Mouse (Mus musculus): ENCODE measurements around the gene Tns3. TPM values are rescaled to one million over a fixed set of nuclear protein-coding genes. Genes with fewer than 3 reads are reported as not detected.

Gene Tns3
- polyA plus RNA-seq, 1 experiment from 2014 or later = 75.4 TPM

DNA sequence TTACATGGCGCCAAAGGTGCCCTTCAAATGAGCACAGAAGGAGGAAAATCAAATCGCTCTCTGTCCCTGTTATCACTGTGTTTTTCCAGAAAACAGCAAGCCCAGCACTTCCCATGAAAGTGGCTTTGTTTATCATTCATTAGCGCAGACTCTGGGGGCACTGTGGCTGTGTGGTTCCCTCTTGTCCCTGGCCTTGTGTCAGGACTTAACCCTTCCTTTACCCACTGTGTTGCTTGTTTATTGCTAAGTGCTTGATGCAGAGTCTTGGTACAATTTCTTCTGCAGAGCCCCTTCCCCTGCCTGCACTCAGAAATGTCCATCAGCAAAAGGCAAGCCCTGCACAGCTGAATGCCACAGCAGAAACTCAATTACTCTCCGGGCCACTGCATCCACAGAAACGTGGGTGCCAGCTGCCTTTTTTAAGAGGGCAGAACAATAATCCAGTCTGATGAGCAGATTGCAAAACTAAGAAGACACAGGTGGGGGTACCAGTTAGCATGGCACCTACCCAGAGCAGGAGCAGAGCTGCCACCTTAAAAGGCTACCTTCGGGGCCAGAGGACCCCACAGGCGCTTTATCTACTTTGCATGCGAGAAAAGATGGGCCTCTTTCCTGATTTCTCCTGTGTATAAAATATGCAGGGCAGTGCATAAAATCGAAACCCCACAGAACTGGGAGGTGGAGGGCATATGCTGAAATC is 207.6 kb downstream of the Tns3 start:
- in situ Hi-C loops (cut with MboI; ENCODE audit: low pct_unique_long_range_greater_than_20kb) = no loop called here
- DNase-seq (ENCODE audit: low read depth, low spot score) = no peak

DNA sequence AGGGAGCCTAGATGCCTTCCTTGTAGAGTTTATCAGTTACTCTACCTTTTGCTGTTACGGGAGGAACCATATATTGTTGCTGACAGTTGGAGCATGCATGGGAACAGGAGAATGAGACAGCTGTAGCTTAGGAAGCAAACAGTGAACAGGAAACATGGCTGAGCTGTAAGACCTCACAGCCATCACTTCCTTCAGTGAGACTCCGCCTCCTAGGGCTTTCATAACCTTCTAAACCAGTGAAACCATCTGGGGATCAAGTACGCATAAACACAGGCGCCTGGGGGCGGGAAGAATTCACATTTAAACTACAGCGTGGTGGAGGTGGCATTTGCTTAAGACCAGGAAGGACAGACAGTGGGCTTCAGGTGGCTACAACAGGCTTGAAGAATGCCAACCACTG is 208.7 kb downstream of the Tns3 start:
- DNase-seq (ENCODE audit: low read depth, low spot score) = no peak
- ATAC-seq = no peak
- H3K27me3 ChIP-seq = no peaks in the 10 kb centered on the region
- in situ Hi-C loops (cut with MboI; ENCODE audit: low pct_unique_long_range_greater_than_20kb) = no loop called here
- POLR2A ChIA-PET = no interaction called here
- no peak for TF ChIP-seq CTCF (IDR thresholded peaks at IDR 0.05)
- CTCF ChIA-PET = interaction anchor here (1.4 to 1.6 kb wide), 2 partner anchors 10 to 69 kb away, joined by 3 to 4 read pairs; no protein-coding TSS in a partner anchor

More for the DNA sequence above, 207.6 kb downstream of the Tns3 start:
- POLR2A ChIA-PET = no interaction called here
- no peak for TF ChIP-seq CTCF (IDR thresholded peaks at IDR 0.05)
- ATAC-seq = no peak
- CTCF ChIA-PET = interaction anchor here (1.4 kb wide), 1 partner anchor 11 kb away, joined by 3 read pairs; no protein-coding TSS in a partner anchor
- H3K27me3 ChIP-seq = no peaks in the 10 kb centered on the region

- H3K27me3 ChIP-seq = no peaks in the 10 kb centered on the region
- ChIA-PET CTCF (no interaction called here), POLR2A (no interaction called here)
- no peak for TF ChIP-seq CTCF (IDR thresholded peaks at IDR 0.05)
- DNase-seq (ENCODE audit: low read depth, low spot score) (no peak), ATAC-seq (no peak)
- in situ Hi-C loops (cut with MboI; ENCODE audit: low pct_unique_long_range_greater_than_20kb) = no loop called here
These were observed 211.1 kb downstream of the Tns3 start for GRCm38 (mm10) chr11:8453252-8453651.

DNA sequence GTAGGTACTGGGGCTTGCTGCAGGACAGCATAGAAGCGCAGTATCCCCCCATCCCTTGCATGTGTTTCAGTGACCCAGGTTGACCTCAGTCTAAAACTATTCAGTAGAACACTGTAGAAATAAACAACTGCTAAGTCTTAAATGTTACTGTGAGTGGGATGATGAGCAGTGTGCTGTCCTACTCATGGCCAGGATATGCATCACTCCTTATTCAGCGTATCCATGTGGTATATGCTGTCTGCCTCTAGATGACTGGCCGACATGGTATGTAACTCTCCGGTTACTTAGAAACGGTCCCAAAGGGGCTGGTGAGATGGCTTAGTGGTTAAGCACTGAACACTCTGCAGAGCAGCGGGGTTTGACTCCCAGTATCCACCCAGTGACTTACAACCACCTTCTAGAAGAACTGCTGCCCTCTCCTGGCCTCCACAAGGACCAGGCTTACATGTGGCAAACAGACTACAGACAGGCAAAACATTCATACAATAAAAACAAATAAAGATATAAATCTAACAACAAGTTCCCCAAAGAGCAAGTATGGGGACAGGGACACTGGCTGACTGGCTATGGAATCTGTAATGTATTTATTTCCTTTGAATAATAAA is 212.6 kb downstream of the Tns3 start:
- POLR2A ChIA-PET = no interaction called here
- DNase-seq (ENCODE audit: low read depth, low spot score) = no peak
- TF ChIP-seq CTCF (IDR thresholded peaks at IDR 0.05) = no peak
- in situ Hi-C loops (cut with MboI; ENCODE audit: low pct_unique_long_range_greater_than_20kb) = no loop called here
- peak; percentile 28 for ATAC-seq
- no peaks in the 10 kb centered on the region for H3K27me3 ChIP-seq
- CTCF ChIA-PET = interaction anchor here (1.4 kb wide), 1 partner anchor 11 kb away, joined by 3 read pairs; no protein-coding TSS in a partner anchor

DNA sequence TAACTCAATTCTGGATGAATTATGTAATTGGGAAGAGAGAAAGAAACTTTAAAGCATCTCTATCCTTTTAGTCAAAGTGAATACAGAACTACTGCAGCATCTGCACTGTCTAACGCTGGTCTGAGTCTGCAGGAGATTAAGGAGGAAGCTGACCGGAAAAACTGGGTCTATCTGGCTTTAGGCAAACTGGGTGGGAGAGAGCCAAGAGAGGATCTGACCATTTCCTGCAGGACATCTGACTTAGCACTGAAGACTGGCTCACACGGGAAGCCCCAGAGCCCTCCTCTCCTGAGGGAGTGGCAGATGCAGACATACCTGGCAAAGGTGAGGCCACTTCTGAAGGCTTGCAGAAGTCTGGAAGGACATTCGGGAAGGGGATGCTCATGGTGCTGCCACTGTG is 213.8 kb downstream of the Tns3 start:
- ATAC-seq = no peak
- no peaks in the 10 kb centered on the region for H3K27me3 ChIP-seq
- POLR2A ChIA-PET = interaction anchor here (0.6 kb wide), 1 partner anchor 13 kb away, joined by 4 read pairs; no protein-coding TSS in a partner anchor
- in situ Hi-C loops (cut with MboI; ENCODE audit: low pct_unique_long_range_greater_than_20kb) = no loop called here
- DNase-seq (ENCODE audit: low read depth, low spot score) = no peak
- CTCF ChIA-PET = no interaction called here
- no peak for TF ChIP-seq CTCF (IDR thresholded peaks at IDR 0.05)

DNA sequence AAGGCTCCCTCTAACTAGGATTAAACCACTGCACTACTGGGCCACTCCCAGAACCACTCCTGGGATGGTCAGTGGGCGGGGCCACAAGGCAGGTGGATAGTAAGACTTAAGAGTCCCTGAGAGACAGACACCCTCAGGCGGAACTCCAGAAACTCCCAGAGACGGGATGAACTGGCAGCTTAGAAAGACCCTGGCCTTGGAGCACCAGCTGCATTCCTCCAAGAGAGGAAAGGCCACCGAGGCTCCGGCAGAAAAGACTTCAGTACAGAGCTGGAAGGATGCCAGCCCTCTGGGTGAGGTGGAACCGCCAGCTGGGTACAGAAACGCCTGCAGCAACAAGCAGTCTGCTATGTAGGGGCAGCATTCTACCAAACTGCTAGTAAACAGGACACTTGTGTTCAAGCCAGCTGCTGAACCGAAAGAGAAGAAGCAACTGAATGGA is 218.4 kb downstream of the Tns3 start:
- in situ Hi-C loops (cut with MboI; ENCODE audit: low pct_unique_long_range_greater_than_20kb) = loop anchor here (25.0 kb wide), 1 partner anchor 216 kb away; the partner anchor contains the start of gene Tns3
- no peak for DNase-seq (ENCODE audit: low read depth, low spot score)

GRCm38 (mm10) chr11:8444759-8445422 is 219.4 kb downstream of the Tns3 start:
- in situ Hi-C loops (cut with MboI; ENCODE audit: low pct_unique_long_range_greater_than_20kb) = loop anchor here (25.0 kb wide), 1 partner anchor 217 kb away; the partner anchor contains the start of gene Tns3
- no peak for DNase-seq (ENCODE audit: low read depth, low spot score)
- ChIA-PET CTCF (interaction anchor here (0.9 to 8.4 kb wide), 6 partner anchors 8 to 40 kb away, joined by 3 to 64 read pairs (median 8); no protein-coding TSS in a partner anchor), POLR2A (interaction anchor here (1.0 to 3.3 kb wide), 5 partner anchors 9 to 23 kb away, joined by 3 to 18 read pairs (median 6); no protein-coding TSS in a partner anchor)
- no peak for TF ChIP-seq CTCF (IDR thresholded peaks at IDR 0.05)
- no peaks in the 10 kb centered on the region for H3K27me3 ChIP-seq
- peak; percentile 25 for ATAC-seq

More for the DNA sequence above, 218.4 kb downstream of the Tns3 start:
- ATAC-seq = peak; percentile 45
- no peaks in the 10 kb centered on the region for H3K27me3 ChIP-seq
- no peak for TF ChIP-seq CTCF (IDR thresholded peaks at IDR 0.05)
- POLR2A ChIA-PET = interaction anchor here (1.1 to 3.3 kb wide), 3 partner anchors 8 to 21 kb away, joined by 3 to 18 read pairs (median 6); no protein-coding TSS in a partner anchor
- CTCF ChIA-PET = interaction anchor here (0.9 to 8.4 kb wide), 8 partner anchors 9 to 414 kb away, joined by 3 to 64 read pairs (median 3); no protein-coding TSS in a partner anchor

GRCm38 (mm10) chr11:8443539-8444292 is 220.6 kb downstream of the Tns3 start:
- H3K27me3 ChIP-seq = no peaks in the 10 kb centered on the region
- ATAC-seq (peak; percentile 62), DNase-seq (ENCODE audit: low read depth, low spot score) (no peak)
- ChIA-PET POLR2A (interaction anchor here (0.8 to 3.3 kb wide), 4 partner anchors 19 to 46 kb away, joined by 3 to 18 read pairs (median 3); no protein-coding TSS in a partner anchor), CTCF (interaction anchor here (1.9 to 8.4 kb wide), 3 partner anchors 18 to 24 kb away, joined by 6 to 64 read pairs (median 13); no protein-coding TSS in a partner anchor)
- TF ChIP-seq CTCF (IDR thresholded peaks at IDR 0.05) = no peak
- in situ Hi-C loops (cut with MboI; ENCODE audit: low pct_unique_long_range_greater_than_20kb) = loop anchor here (25.0 kb wide), 1 partner anchor 219 kb away; the partner anchor contains the start of gene Tns3

DNA sequence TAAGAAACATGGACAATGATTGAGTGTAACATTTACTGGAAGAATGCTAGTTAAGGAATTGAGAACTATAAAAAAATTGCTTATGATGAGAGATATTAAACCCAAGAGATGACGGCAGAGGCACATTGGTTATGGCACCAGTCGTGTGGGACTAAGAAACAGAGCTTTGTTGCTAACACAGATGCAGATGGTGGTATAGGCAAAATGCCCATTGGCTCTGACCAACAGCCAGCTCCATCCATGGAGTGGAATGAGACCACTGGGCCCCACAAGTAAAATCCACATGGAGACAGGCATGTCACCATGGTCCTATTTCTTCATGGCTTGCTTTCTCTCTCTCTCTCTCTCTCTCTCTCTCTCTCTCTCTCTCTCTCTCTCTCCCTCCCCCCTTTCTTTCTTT is 223.6 kb downstream of the Tns3 start:
- DNase-seq (ENCODE audit: low read depth, low spot score) (no peak), ATAC-seq (no peak)
- no peak for TF ChIP-seq CTCF (IDR thresholded peaks at IDR 0.05)
- CTCF ChIA-PET = interaction anchor here (0.8 to 1.3 kb wide), 2 partner anchors 11 to 15 kb away, joined by 3 read pairs; no protein-coding TSS in a partner anchor
- no peaks in the 10 kb centered on the region for H3K27me3 ChIP-seq
- POLR2A ChIA-PET = no interaction called here
- in situ Hi-C loops (cut with MboI; ENCODE audit: low pct_unique_long_range_greater_than_20kb) = loop anchor here (25.0 kb wide), 1 partner anchor 222 kb away; the partner anchor contains the start of gene Tns3
